Mouse (Mus musculus) frontal cortex, postnatal 36 days (tissue): Measurements from ENCODE around the gene Fam173a.
"Not testable (repeated sequence)": the region's sequence is repeated elsewhere in the genome, so short reads cannot be mapped to it uniquely, and the experiment has no call there.

Experiments used
- DNase-seq, 2 experiments: peaks; one replicate each; pipeline ENCODE4 v3.0.0; 2022; ENCODE audit warnings: low spot score in 2 of 2

The Fam173a gene

DNA sequence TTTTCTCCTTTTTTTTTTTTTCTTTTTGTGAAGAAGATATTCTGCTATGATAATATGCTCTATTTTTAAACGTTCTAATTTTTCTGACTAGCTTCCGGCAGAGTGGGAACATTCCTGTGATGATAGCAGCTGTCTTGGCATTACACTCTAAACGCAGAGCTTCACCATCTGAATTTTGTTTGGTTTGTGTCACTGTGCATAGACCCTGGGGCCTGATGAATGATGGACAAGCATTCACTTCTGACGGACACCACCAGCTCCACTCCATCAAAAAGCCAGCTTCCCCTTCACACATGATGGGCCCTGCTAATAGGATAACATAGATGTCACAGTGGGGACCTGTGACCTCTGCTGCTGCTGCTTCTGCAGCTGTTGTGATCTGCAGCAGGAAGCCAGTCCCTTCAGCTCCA, 31.1 kb downstream of the Fam173a start:
- DNase-seq = peak; percentile 31 to 71

- peak; percentile 36 to 46 for DNase-seq
These were observed 32.6 kb downstream of the Fam173a start for GRCm38 (mm10) chr17:25760148-25760547.

DNA sequence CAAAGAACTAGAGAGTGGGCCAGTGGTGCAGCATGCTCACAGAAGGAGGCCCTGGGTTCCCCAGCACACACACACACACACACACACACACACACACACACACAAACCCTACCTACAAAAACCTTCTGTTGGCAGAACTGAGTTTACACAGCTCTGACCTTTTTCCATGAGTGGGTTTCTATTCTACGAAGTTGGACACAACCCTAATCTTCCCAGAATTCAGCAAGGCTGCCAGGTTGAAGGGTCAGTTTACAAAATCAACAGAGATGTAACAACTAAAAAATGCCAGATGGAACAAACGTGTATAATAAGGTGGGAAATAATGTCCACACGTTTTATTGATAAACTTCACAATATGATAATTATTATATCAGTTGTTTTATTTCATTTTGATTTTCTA, 35.0 kb downstream of the Fam173a start:
- DNase-seq = no peak

- DNase-seq = no peak
These were observed 36.1 kb downstream of the Fam173a start for GRCm38 (mm10) chr17:25756378-25757242.

- no peak for DNase-seq
These were observed 36.9 kb downstream of the Fam173a start for GRCm38 (mm10) chr17:25755627-25756377.

DNA sequence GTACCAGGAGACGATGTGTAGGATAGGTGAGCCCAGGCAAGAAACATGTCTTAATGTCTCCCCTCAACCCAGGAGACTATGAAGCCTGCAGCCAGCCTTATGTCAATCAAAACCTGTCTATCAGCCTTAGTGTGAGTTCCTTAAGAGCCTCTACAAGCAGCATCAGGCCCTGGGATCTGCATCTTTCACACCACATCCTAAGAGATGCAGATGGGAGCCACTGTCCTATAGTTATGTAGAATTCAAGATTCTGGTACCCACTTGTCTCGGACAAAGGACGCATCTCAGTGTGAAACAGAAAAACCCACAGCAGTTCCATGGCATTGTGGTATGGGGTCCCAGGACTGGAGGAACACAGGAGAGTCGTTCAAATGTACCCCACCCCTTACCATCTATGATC, 37.6 kb downstream of the Fam173a start:
- no peak for DNase-seq

DNA sequence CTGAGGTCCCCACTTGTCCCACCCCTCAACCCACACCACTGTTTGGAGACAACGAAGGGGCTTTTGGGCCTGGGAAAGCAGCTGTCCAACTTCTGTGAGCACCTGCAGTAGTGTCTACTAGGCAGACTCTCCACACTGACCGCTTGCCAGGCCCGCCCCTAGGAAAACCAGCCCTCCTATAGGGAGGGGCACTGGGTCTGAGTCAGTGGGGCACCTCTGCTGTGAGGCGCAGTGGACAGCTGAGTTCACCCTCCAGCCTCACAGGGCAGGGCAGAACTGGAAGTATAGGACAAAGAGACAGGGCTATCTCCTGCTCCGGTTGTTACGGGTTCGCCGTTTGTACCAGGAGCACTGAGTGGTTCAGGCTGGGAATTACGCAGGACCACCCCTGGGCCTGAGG, 38.5 kb downstream of the Fam173a start, which contains the start of gene Msln:
Gene Msln (minus strand): TSS at position 138 of the 400 bp plus-strand sequence.
- no peak for DNase-seq

GRCm38 (mm10) chr17:25751446-25751845, 41.3 kb downstream of the Fam173a start:
- peak in 1 of 2 experiments; percentile 21 for DNase-seq

- DNase-seq = no peak
These were observed 43.4 kb downstream of the Fam173a start for GRCm38 (mm10) chr17:25749314-25749713.

- DNase-seq = no peak
These were observed 44.5 kb downstream of the Fam173a start for GRCm38 (mm10) chr17:25748238-25748637.

GRCm38 (mm10) chr17:25744311-25744710, 48.4 kb downstream of the Fam173a start:
- DNase-seq = no peak

- DNase-seq = no peak
These were observed 48.9 kb downstream of the Fam173a start for GRCm38 (mm10) chr17:25743831-25744230.

DNA sequence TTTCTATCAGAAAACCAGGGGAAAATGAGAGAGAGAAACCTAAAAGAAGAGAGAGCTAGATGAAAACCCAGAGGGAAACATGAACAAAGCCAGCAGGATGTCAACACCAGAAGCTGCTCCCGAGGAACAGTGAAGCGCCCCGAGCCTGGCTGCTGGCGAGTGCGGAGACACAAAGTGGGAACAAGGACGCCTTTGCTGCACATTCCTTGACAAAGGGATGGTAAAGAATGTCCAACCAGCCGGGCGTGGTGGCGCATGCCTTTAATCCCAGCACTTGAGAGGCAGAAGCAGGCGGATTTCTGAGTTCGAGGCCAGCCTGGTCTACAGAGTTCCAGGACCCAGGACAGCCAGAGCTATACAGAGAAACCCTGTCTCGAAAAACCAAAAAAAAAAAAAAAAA, 51.2 kb downstream of the Fam173a start:
- DNase-seq = not testable (repeated sequence)
